10 mouse cellular contexts compared by ENCODE assay signal in genomic region chr1:119391311-119391710, GRCm38 (mm10). TPM values are rescaled to one million over a fixed set of nuclear protein-coding genes. Genes with fewer than 3 reads are reported as not detected.
DNase-seq lines count a peak whose midpoint lies in the region; ATAC-seq lines count a peak whose summit lies in the region.
"Had no signal": no experiment of that assay in that cellular context is flagged by ENCODE, and none has a peak within 500 bp of the region (broad histone marks: within the 10 kb centered on the region; RNA-seq: fewer than 3 reads in every experiment).

No protein-coding gene starts in this region.

- ATAC-seq in kidney, embryonic 16.5 days (ENCODE audit: low FRiP score, low TSS enrichment), result no peak
- no peak for ATAC-seq in kidney, embryonic 15.5 days (replicated peaks; ENCODE audit: low FRiP score)

- peak; percentile 18 for DNase-seq in kidney, postnatal 14 days
- DNase-seq in adrenal gland, postnatal 25 days, result peak; percentile 77
- peak; percentile 88 to 92 for DNase-seq in cerebellum, postnatal 10 days
- DNase-seq in heart, postnatal 4 days, result peak; percentile 77
- no peak for DNase-seq in thymus, postnatal 14 days
- DNase-seq: liver had no signal

- no peaks in the 10 kb centered on the region for H3K36me3 ChIP-seq in kidney, embryonic 16.5 days (ENCODE audit: insufficient read depth, low read length)
- no peaks in the 10 kb centered on the region for H3K36me3 ChIP-seq in kidney, embryonic 15.5 days
- H3K36me3 ChIP-seq: midbrain, embryonic 10.5 days had no signal

- 64% methylated on average over 3 of the region's 3 CpGs for WGBS in kidney, embryonic 16.5 days
- WGBS in kidney, embryonic 15.5 days, result 62% methylated on average over 3 of the region's 3 CpGs

- no peak overlapping the region for H3K4me2 ChIP-seq in kidney, embryonic 16.5 days (replicated peaks; ENCODE audit: low read depth, low read length)
- H3K4me2 ChIP-seq in kidney, embryonic 15.5 days, result no peak overlapping the region

- H3K9me3 ChIP-seq in kidney, embryonic 16.5 days (ENCODE audit: low read length), result no peaks in the 10 kb centered on the region
- H3K9me3 ChIP-seq in kidney, embryonic 15.5 days (replicated peaks), result no peaks in the 10 kb centered on the region
- H3K9me3 ChIP-seq: midbrain, embryonic 10.5 days had no signal

- peaks cover 10% of the 10 kb centered on the region; the same call in 1 of the 2 replicates for H3K4me1 ChIP-seq in kidney, embryonic 16.5 days (ENCODE audit: insufficient read depth, low read length)
- H3K4me1 ChIP-seq in kidney, embryonic 15.5 days, result peaks cover 10% of the 10 kb centered on the region

- no peak overlapping the region for H3K4me3 ChIP-seq in kidney, embryonic 16.5 days (ENCODE audit: low read length)
- H3K4me3 ChIP-seq in kidney, embryonic 15.5 days (replicated peaks), result no peak overlapping the region
- H3K4me3 ChIP-seq: layer of hippocampus, adult 2 months; midbrain, embryonic 10.5 days had no signal

- H3K9ac ChIP-seq in kidney, embryonic 16.5 days (replicated peaks; ENCODE audit: low read length), result no peak overlapping the region
- no peak overlapping the region for H3K9ac ChIP-seq in kidney, embryonic 15.5 days

- H3K27me3 ChIP-seq in kidney, embryonic 16.5 days (ENCODE audit: insufficient read depth, low read length), result no peaks in the 10 kb centered on the region
- peaks cover 11% of the 10 kb centered on the region for H3K27me3 ChIP-seq in kidney, embryonic 15.5 days

- no peak overlapping the region for H3K27ac ChIP-seq in kidney, embryonic 16.5 days (ENCODE audit: low read length)
- H3K27ac ChIP-seq in kidney, embryonic 15.5 days, result no peak overlapping the region
- H3K27ac ChIP-seq: layer of hippocampus, adult 2 months had no signal

RNA-seq across cellular contexts. Expression of gene Inhbb, which starts 30.7 kb away (rescaled TPM):
- polyA plus RNA-seq in kidney, embryonic 16.5 days (2015; fragmentation: Nextera tagmentation; extraction: Ambion mirVana), result 0.32 and 0.36 TPM in 2 replicates
- total RNA-seq in adrenal gland, postnatal 25 days (2021), result 1.7 and 2.0 TPM in 2 replicates
- 1 to 10 TPM; 1.4 to 1.8 TPM for total RNA-seq in heart, postnatal 4 days (2021)
- 0.32 and 0.34 TPM in 2 replicates for polyA plus RNA-seq in kidney, embryonic 15.5 days (2015; fragmentation: Nextera tagmentation; extraction: Ambion mirVana)
